Mouse (Mus musculus) retina, embryonic 14.5 days (tissue): ENCODE data around the gene Mgea5.

Source experiments
- DNase-seq: peaks from one replicate; pipeline ENCODE4 v3.0.0-alpha.2; 2015; ENCODE audit warnings: low spot score

Mgea5 gene

GRCm38 (mm10) chr19:45795406-45795944 is 11.8 kb upstream of the Mgea5 start:
- DNase-seq = no peak

- DNase-seq = no peak
Measured at GRCm38 (mm10) chr19:45794718-45795117, 11.1 kb upstream of the Mgea5 start.

GRCm38 (mm10) chr19:45792404-45792803 is 8.8 kb upstream of the Mgea5 start:
- no peak for DNase-seq

- no peak for DNase-seq
Measured at GRCm38 (mm10) chr19:45789888-45790874, 6.5 kb upstream of the Mgea5 start.

- DNase-seq = no peak
Measured at GRCm38 (mm10) chr19:45789365-45789764, 5.7 kb upstream of the Mgea5 start.

GRCm38 (mm10) chr19:45788337-45788736 is 4.7 kb upstream of the Mgea5 start:
- DNase-seq = no peak

GRCm38 (mm10) chr19:45787450-45787849 is 3.8 kb upstream of the Mgea5 start:
- no peak for DNase-seq

GRCm38 (mm10) chr19:45785470-45785869 is 1.8 kb upstream of the Mgea5 start:
- no peak for DNase-seq

GRCm38 (mm10) chr19:45783933-45784576 is 418 bp upstream of the Mgea5 start:
- DNase-seq = no peak

- DNase-seq = peak; percentile 68
Measured at GRCm38 (mm10) chr19:45782315-45783001, 1.2 kb downstream of the Mgea5 start.

- no peak for DNase-seq
Measured at GRCm38 (mm10) chr19:45781676-45782075, 2.0 kb downstream of the Mgea5 start.

GRCm38 (mm10) chr19:45780350-45780915 is 3.2 kb downstream of the Mgea5 start:
- DNase-seq = no peak

GRCm38 (mm10) chr19:45775486-45775885 is 8.2 kb downstream of the Mgea5 start:
- no peak for DNase-seq

GRCm38 (mm10) chr19:45771501-45771900 is 12.1 kb downstream of the Mgea5 start:
- no peak for DNase-seq

- DNase-seq = no peak
Measured at GRCm38 (mm10) chr19:45760810-45761209, 22.8 kb downstream of the Mgea5 start.

GRCm38 (mm10) chr19:45758671-45759070 is 25.0 kb downstream of the Mgea5 start:
- no peak for DNase-seq

GRCm38 (mm10) chr19:45753551-45753950 is 30.1 kb downstream of the Mgea5 start:
- DNase-seq = no peak

GRCm38 (mm10) chr19:45751881-45752280 is 31.8 kb downstream of the Mgea5 start:
- DNase-seq = no peak

- DNase-seq = peak; percentile 89
Measured at GRCm38 (mm10) chr19:45749243-45750043, 34.2 kb downstream of the Mgea5 start, which contains the start of gene Npm3. Npm3 (minus strand) TSS chr19:45749591.

GRCm38 (mm10) chr19:45748691-45749242 is 34.9 kb downstream of the Mgea5 start:
- no peak for DNase-seq

- DNase-seq = no peak
Measured at GRCm38 (mm10) chr19:45748206-45748605, 35.4 kb downstream of the Mgea5 start.
